Comparison of ENCODE assay signal across 28 mouse cellular contexts in genomic region chr6:113664305-113664704, GRCm38 (mm10). TPM values are rescaled to one million over a fixed set of nuclear protein-coding genes. Genes with fewer than 3 reads are reported as not detected.
A peak's percentile ranks its signal among the peaks of the same experiment; 100 is the strongest.
DNase-seq lines count a peak whose midpoint lies in the region; TF ChIP-seq lines count a peak whose summit lies in the region.
"Had no signal": no experiment of that assay in that cellular context is flagged by ENCODE, and none has a peak within 500 bp of the region (broad histone marks: within the 10 kb centered on the region; RNA-seq: fewer than 3 reads in every experiment).

No protein-coding gene starts in this region.

- 86% methylated on average over 7 of the region's 7 CpGs for WGBS in forebrain, embryonic 10.5 days

- peaks cover 6% of the 10 kb centered on the region; the same call in 1 of the 2 replicates for H3K9me3 ChIP-seq in forebrain, embryonic 10.5 days
- H3K9me3 ChIP-seq: embryonic facial prominence, embryonic 10.5 days; forebrain, embryonic 13.5 days; hindbrain, embryonic 12.5 days; hindbrain, embryonic 15.5 days; intestine, embryonic 15.5 days had no signal

- peak; percentile 64 for DNase-seq in A20 (ENCODE audit: low read depth, low spot score)
- peak; percentile 26 to 38 for DNase-seq in B cell, adult 2 months
- peak; percentile 70 for DNase-seq in splenic B cell, adult 2 months (ENCODE audit: low read depth, low spot score)
- DNase-seq in heart, adult 8-10 months (ENCODE audit: low spot score): no peak
- DNase-seq in forebrain, embryonic 10.5 days (ENCODE audit: extremely low spot score, low spot score): no peak
- DNase-seq: adrenal gland, adult 8-10 months; adrenal gland, postnatal 25 days; cerebellum, adult 11-12 months; cerebellum, adult 8-10 months; cerebellum, postnatal 10 days; cerebellum, postnatal 36 days; embryo, embryonic 11 days; gastrocnemius, postnatal 10 days; gastrocnemius, postnatal 36 days; heart, adult 2 months had no signal

- TF ChIP-seq CTCF in bone marrow macrophage, adult 2 months (IDR thresholded peaks at IDR 0.05; ENCODE audit: low read depth, low read length): no peak

- H3K36me3 ChIP-seq in splenic B cell, adult 2 months (ENCODE audit: control insufficient read depth, insufficient read depth, low read length, poor library complexity, severe bottlenecking): peaks cover 3% of the 10 kb centered on the region
- no peaks in the 10 kb centered on the region for H3K36me3 ChIP-seq in forebrain, embryonic 10.5 days (replicated peaks)
- H3K36me3 ChIP-seq: embryonic facial prominence, embryonic 10.5 days; embryonic facial prominence, embryonic 13.5 days; hindbrain, embryonic 12.5 days; hindbrain, embryonic 15.5 days; intestine, embryonic 15.5 days had no signal

- H3K27me3 ChIP-seq in splenic B cell, adult 2 months (ENCODE audit: control insufficient read depth, insufficient read depth, low read length, poor library complexity, severe bottlenecking): no peaks in the 10 kb centered on the region
- no peaks in the 10 kb centered on the region for H3K27me3 ChIP-seq in forebrain, embryonic 10.5 days (ENCODE audit: poor library complexity, severe bottlenecking)
- H3K27me3 ChIP-seq: embryonic facial prominence, embryonic 13.5 days; forebrain, embryonic 13.5 days; hindbrain, embryonic 12.5 days; hindbrain, embryonic 15.5 days; intestine, embryonic 15.5 days had no signal

- H3K4me1 ChIP-seq in bone marrow macrophage, adult 2 months (ENCODE audit: control insufficient read depth, insufficient read depth, low read length): peaks cover 80% of the 10 kb centered on the region
- peaks cover 47% of the 10 kb centered on the region for H3K4me1 ChIP-seq in forebrain, embryonic 10.5 days
- H3K4me1 ChIP-seq: hindbrain, embryonic 15.5 days had no signal

- no peak overlapping the region for H3K4me3 ChIP-seq in bone marrow macrophage, adult 2 months (ENCODE audit: insufficient read depth, low read length)
- H3K4me3 ChIP-seq in forebrain, embryonic 10.5 days: no peak overlapping the region
- H3K4me3 ChIP-seq: embryonic facial prominence, embryonic 10.5 days; embryonic facial prominence, embryonic 13.5 days; erythroblast, embryonic 14.5 days; forebrain, embryonic 13.5 days; heart, adult 2 months; hindbrain, embryonic 12.5 days; hindbrain, embryonic 15.5 days; intestine, embryonic 15.5 days had no signal

- TF ChIP-seq POLR2A in bone marrow macrophage, adult 2 months (IDR thresholded peaks at IDR 0.05; ENCODE audit: borderline replicate concordance, low read depth, low read length): no peak

- H3K27ac ChIP-seq in bone marrow macrophage, adult 2 months (ENCODE audit: insufficient read depth, low read depth, low read length): peak overlapping the region; percentile 88
- no peak overlapping the region for H3K27ac ChIP-seq in forebrain, embryonic 10.5 days
- H3K27ac ChIP-seq: embryonic facial prominence, embryonic 10.5 days; embryonic facial prominence, embryonic 13.5 days; forebrain, embryonic 13.5 days; heart, adult 2 months; hindbrain, embryonic 12.5 days; hindbrain, embryonic 15.5 days; intestine, embryonic 15.5 days had no signal

RNA-seq across cellular contexts. Expression of gene Irak2, which starts 26.0 kb away (rescaled TPM):
- polyA plus RNA-seq in bone marrow macrophage, adult 2 months (2012; ENCODE audit: insufficient read depth, insufficient read length, missing spikeins): 54.3 and 57.5 TPM in 2 replicates
- 10 to 100 TPM in 2 of 4 experiments, 1 to 10 TPM in 2; 8.1 to 13.5 (median 10.6) TPM for total RNA-seq in heart, adult 8-10 months (2022)
- polyA plus RNA-seq in forebrain, embryonic 10.5 days (2016; fragmentation: Nextera tagmentation; extraction: Ambion mirVana): 3.8 and 3.9 TPM in 2 replicates

RNA-seq across cellular contexts. Expression of gene Tatdn2, which starts 32.5 kb away (rescaled TPM):
- 27.9 and 32.1 TPM in 2 replicates for polyA plus RNA-seq in bone marrow macrophage, adult 2 months (2012; ENCODE audit: insufficient read depth, insufficient read length, missing spikeins)
- total RNA-seq in heart, adult 8-10 months (2022): 10 to 100 TPM; 65.8 to 83.6 (median 69.8) TPM
- polyA plus RNA-seq in forebrain, embryonic 10.5 days (2016; fragmentation: Nextera tagmentation; extraction: Ambion mirVana): 0.62 and 0.76 TPM in 2 replicates

RNA-seq across cellular contexts. Expression of gene Vhl, which starts 40.5 kb away (rescaled TPM):
- 27.7 and 30.8 TPM in 2 replicates for polyA plus RNA-seq in bone marrow macrophage, adult 2 months (2012; ENCODE audit: insufficient read depth, insufficient read length, missing spikeins)
- total RNA-seq in heart, adult 8-10 months (2022): 10 to 100 TPM in 1 of 4 experiments, 1 to 10 TPM in 3; 8.4 to 10.7 (median 9.4) TPM
- polyA plus RNA-seq in forebrain, embryonic 10.5 days (2016; fragmentation: Nextera tagmentation; extraction: Ambion mirVana): 41.4 and 42.4 TPM in 2 replicates

RNA-seq across cellular contexts. Expression of gene Ghrl, which starts 55.4 kb away (rescaled TPM):
- polyA plus RNA-seq in bone marrow macrophage, adult 2 months (2012; ENCODE audit: insufficient read depth, insufficient read length, missing spikeins): not detected in 2 replicates
- total RNA-seq in heart, adult 8-10 months (2022): not detected
- polyA plus RNA-seq in forebrain, embryonic 10.5 days (2016; fragmentation: Nextera tagmentation; extraction: Ambion mirVana): not detected in 2 replicates
- total RNA-seq: adrenal gland, postnatal 25 days; gastrocnemius, adult 18-20 months; gastrocnemius, postnatal 10 days; gastrocnemius, postnatal 36 days; heart, adult 2 months; heart, postnatal 25 days; hematopoietic stem cell, adult 5-6 weeks had no signal
- polyA plus RNA-seq: embryonic facial prominence, embryonic 10.5 days; erythroblast, embryonic 14.5 days; heart, embryonic 14.5 days; heart, postnatal 0 days had no signal

RNA-seq across cellular contexts. Expression of gene Brk1, which starts 59.7 kb away (rescaled TPM):
- polyA plus RNA-seq in bone marrow macrophage, adult 2 months (2012; ENCODE audit: insufficient read depth, insufficient read length, missing spikeins): 300 and 316 TPM in 2 replicates
- 10 to 100 TPM; 68.5 to 83.3 (median 75.0) TPM for total RNA-seq in heart, adult 8-10 months (2022)
- 200 and 203 TPM in 2 replicates for polyA plus RNA-seq in forebrain, embryonic 10.5 days (2016; fragmentation: Nextera tagmentation; extraction: Ambion mirVana)

Comparison
In these comparisons a context has a peak if more than half of its experiments do, and no peak if none do; other contexts are left out.
1. DNase-seq: peak in A20 (single experiment), B cell, adult 2 months (2 of 2) and splenic B cell, adult 2 months (single experiment); none in heart, adult 8-10 months (single experiment) and forebrain, embryonic 10.5 days (single experiment).
2. RNA of gene Irak2, which starts 26.0 kb away (polyA plus RNA-seq): 54.3 to 57.5 TPM in bone marrow macrophage, adult 2 months; 3.8 to 3.9 TPM in forebrain, embryonic 10.5 days; every median in the first group is over 10 times any median in the second.
3. RNA of gene Tatdn2, which starts 32.5 kb away (polyA plus RNA-seq): 27.9 to 32.1 TPM in bone marrow macrophage, adult 2 months; 0.62 to 0.76 TPM in forebrain, embryonic 10.5 days; every median in the first group is over 10 times any median in the second.